Mouse (Mus musculus): ENCODE measurements at regions not wholly inside any gene's neighbourhood (a gene's known extent, or its start where the extent isn't known, plus 50 kb on each side); places are given as distances from the start of the nearest gene placed in this dataset.

- Histone ChIP-seq H3K9me3 (replicated peaks) (no peaks in the 10 kb centered on the region), H3K4me3 (no peak overlapping the region), H3K36me3 (ENCODE audit: poor library complexity, severe bottlenecking) (no peaks in the 10 kb centered on the region), H3K4me2 (no peak overlapping the region), H3K27ac (no peak overlapping the region), H3K4me1 (no peaks in the 10 kb centered on the region), H3K9ac (no peak overlapping the region), H3K27me3 (no peaks in the 10 kb centered on the region)
- ATAC-seq = no peak
- 93% methylated on average over 3 of the region's 3 CpGs for WGBS
Observed at GRCm38 (mm10) chr12:31157453-31157852, 83.1 kb upstream of the Gm6993 start.

GRCm38 (mm10) chr12:31157890-31158289 lies 82.7 kb upstream of the Gm6993 start:
- no peaks in the 10 kb centered on the region for H3K36me3 ChIP-seq (ENCODE audit: poor library complexity, severe bottlenecking)
- H3K4me1 ChIP-seq = no peaks in the 10 kb centered on the region
- no peaks in the 10 kb centered on the region for H3K27me3 ChIP-seq
- H3K4me3 ChIP-seq = no peak overlapping the region
- H3K4me2 ChIP-seq = no peak overlapping the region
- 86% methylated on average over 1 of the region's 1 CpGs for WGBS
- no peak overlapping the region for H3K9ac ChIP-seq
- no peaks in the 10 kb centered on the region for H3K9me3 ChIP-seq (replicated peaks)
- no peak for ATAC-seq
- no peak overlapping the region for H3K27ac ChIP-seq

- Histone ChIP-seq H3K27ac (no peak overlapping the region), H3K4me1 (no peaks in the 10 kb centered on the region), H3K9ac (no peak overlapping the region), H3K36me3 (ENCODE audit: poor library complexity, severe bottlenecking) (no peaks in the 10 kb centered on the region), H3K4me3 (no peak overlapping the region), H3K9me3 (replicated peaks) (no peaks in the 10 kb centered on the region), H3K4me2 (no peak overlapping the region), H3K27me3 (no peaks in the 10 kb centered on the region)
- 86% methylated on average over 4 of the region's 4 CpGs for WGBS
- no peak for ATAC-seq
Observed at GRCm38 (mm10) chr12:31158885-31159284, 81.7 kb upstream of the Gm6993 start.

GRCm38 (mm10) chr12:31159378-31159777 lies 81.2 kb upstream of the Gm6993 start:
- H3K4me3 ChIP-seq = no peak overlapping the region
- H3K4me1 ChIP-seq = no peaks in the 10 kb centered on the region
- no peak overlapping the region for H3K27ac ChIP-seq
- ATAC-seq = no peak
- H3K9me3 ChIP-seq (replicated peaks) = no peaks in the 10 kb centered on the region
- H3K9ac ChIP-seq = no peak overlapping the region
- no peaks in the 10 kb centered on the region for H3K36me3 ChIP-seq (ENCODE audit: poor library complexity, severe bottlenecking)
- no peak overlapping the region for H3K4me2 ChIP-seq
- no peaks in the 10 kb centered on the region for H3K27me3 ChIP-seq
- 84% methylated on average over 7 of the region's 7 CpGs for WGBS

GRCm38 (mm10) chr12:31168221-31168890 lies 72.2 kb upstream of the Gm6993 start:
- 69% methylated on average over 4 of the region's 4 CpGs for WGBS
- no peak for ATAC-seq
- H3K27ac ChIP-seq = no peak overlapping the region
- no peaks in the 10 kb centered on the region for H3K4me1 ChIP-seq
- no peaks in the 10 kb centered on the region for H3K36me3 ChIP-seq (ENCODE audit: poor library complexity, severe bottlenecking)
- H3K9me3 ChIP-seq (replicated peaks) = no peaks in the 10 kb centered on the region
- H3K27me3 ChIP-seq = no peaks in the 10 kb centered on the region
- H3K9ac ChIP-seq = no peak overlapping the region
- no peak overlapping the region for H3K4me2 ChIP-seq
- no peak overlapping the region for H3K4me3 ChIP-seq

- no peaks in the 10 kb centered on the region for H3K9me3 ChIP-seq (replicated peaks)
- no peak overlapping the region for H3K4me3 ChIP-seq
- ATAC-seq = no peak
- no peak overlapping the region for H3K9ac ChIP-seq
- no peak overlapping the region for H3K27ac ChIP-seq
- no peaks in the 10 kb centered on the region for H3K36me3 ChIP-seq (ENCODE audit: poor library complexity, severe bottlenecking)
- H3K4me2 ChIP-seq = no peak overlapping the region
- 83% methylated on average over 6 of the region's 6 CpGs for WGBS
- no peaks in the 10 kb centered on the region for H3K27me3 ChIP-seq
- H3K4me1 ChIP-seq = no peaks in the 10 kb centered on the region
Observed at GRCm38 (mm10) chr12:31170111-31170510, 70.5 kb upstream of the Gm6993 start.

GRCm38 (mm10) chr12:31170546-31171160 lies 69.9 kb upstream of the Gm6993 start:
- no peaks in the 10 kb centered on the region for H3K36me3 ChIP-seq (ENCODE audit: poor library complexity, severe bottlenecking)
- no peak overlapping the region for H3K27ac ChIP-seq
- H3K9me3 ChIP-seq (replicated peaks) = no peaks in the 10 kb centered on the region
- H3K4me3 ChIP-seq = no peak overlapping the region
- WGBS = 87% methylated on average over 10 of the region's 10 CpGs
- no peaks in the 10 kb centered on the region for H3K27me3 ChIP-seq
- H3K4me2 ChIP-seq = no peak overlapping the region
- no peaks in the 10 kb centered on the region for H3K4me1 ChIP-seq
- 0 out of 2 replicates have a peak, but pooled peaks have one; percentile 33 for ATAC-seq
- H3K9ac ChIP-seq = no peak overlapping the region

GRCm38 (mm10) chr12:31171992-31172391 lies 68.6 kb upstream of the Gm6993 start:
- no peaks in the 10 kb centered on the region for H3K9me3 ChIP-seq (replicated peaks)
- H3K4me2 ChIP-seq = no peak overlapping the region
- ATAC-seq = no peak
- H3K4me1 ChIP-seq = no peaks in the 10 kb centered on the region
- H3K9ac ChIP-seq = no peak overlapping the region
- H3K27ac ChIP-seq = no peak overlapping the region
- no peak overlapping the region for H3K4me3 ChIP-seq
- 91% methylated on average over 4 of the region's 4 CpGs for WGBS
- H3K36me3 ChIP-seq (ENCODE audit: poor library complexity, severe bottlenecking) = no peaks in the 10 kb centered on the region
- H3K27me3 ChIP-seq = no peaks in the 10 kb centered on the region

GRCm38 (mm10) chr12:31172451-31173318 lies 67.9 kb upstream of the Gm6993 start:
- Histone ChIP-seq H3K9ac (no peak overlapping the region), H3K36me3 (ENCODE audit: poor library complexity, severe bottlenecking) (no peaks in the 10 kb centered on the region), H3K4me2 (no peak overlapping the region), H3K27me3 (no peaks in the 10 kb centered on the region), H3K27ac (no peak overlapping the region), H3K4me3 (no peak overlapping the region), H3K4me1 (no peaks in the 10 kb centered on the region), H3K9me3 (replicated peaks) (no peaks in the 10 kb centered on the region)
- WGBS = 80% methylated on average over 4 of the region's 4 CpGs
- ATAC-seq = no peak

GRCm38 (mm10) chr12:31173512-31173911 lies 67.1 kb upstream of the Gm6993 start:
- Histone ChIP-seq H3K36me3 (ENCODE audit: poor library complexity, severe bottlenecking) (no peaks in the 10 kb centered on the region), H3K4me2 (no peak overlapping the region), H3K4me3 (no peak overlapping the region), H3K27ac (no peak overlapping the region), H3K4me1 (no peaks in the 10 kb centered on the region), H3K27me3 (no peaks in the 10 kb centered on the region), H3K9ac (no peak overlapping the region), H3K9me3 (replicated peaks) (no peaks in the 10 kb centered on the region)
- 98% methylated on average over 5 of the region's 5 CpGs for WGBS
- no peak for ATAC-seq

- no peak overlapping the region for H3K4me3 ChIP-seq
- WGBS = 65% methylated on average over 6 of the region's 6 CpGs
- H3K27me3 ChIP-seq = no peaks in the 10 kb centered on the region
- H3K9ac ChIP-seq = no peak overlapping the region
- H3K36me3 ChIP-seq (ENCODE audit: poor library complexity, severe bottlenecking) = no peaks in the 10 kb centered on the region
- H3K4me1 ChIP-seq = 0 out of 2 replicates have a peak, but pooled peaks cover 1% of the 10 kb centered on the region
- no peak overlapping the region for H3K27ac ChIP-seq
- no peak overlapping the region for H3K4me2 ChIP-seq
- H3K9me3 ChIP-seq (replicated peaks) = no peaks in the 10 kb centered on the region
- no peak for ATAC-seq
Observed at GRCm38 (mm10) chr12:31179536-31179935, 61.0 kb upstream of the Gm6993 start.

- H3K9ac ChIP-seq = no peak overlapping the region
- WGBS = 76% methylated on average over 4 of the region's 4 CpGs
- no peak overlapping the region for H3K4me3 ChIP-seq
- ATAC-seq = no peak
- no peaks in the 10 kb centered on the region for H3K36me3 ChIP-seq (ENCODE audit: poor library complexity, severe bottlenecking)
- no peaks in the 10 kb centered on the region for H3K27me3 ChIP-seq
- peaks cover 17% of the 10 kb centered on the region; the same call in 1 of the 2 replicates for H3K4me1 ChIP-seq
- no peak overlapping the region for H3K27ac ChIP-seq
- H3K9me3 ChIP-seq (replicated peaks) = no peaks in the 10 kb centered on the region
- H3K4me2 ChIP-seq = no peak overlapping the region
Observed at GRCm38 (mm10) chr12:31183632-31184031, 56.9 kb upstream of the Gm6993 start.

Measured in forebrain, embryonic 13.5 days (tissue).